Mouse (Mus musculus) neural tube, embryonic 10.5 days (tissue): ENCODE results near the gene Olfr2.
"Not testable (repeated sequence)": the region's sequence is repeated elsewhere in the genome, so short reads cannot be mapped to it uniquely, and the experiment has no call there.

Experiments used
- DNase-seq: peaks from one replicate; pipeline ENCODE4 v3.0.0-alpha.2; 2017; ENCODE audit warnings: low spot score; ENCODE audit errors: extremely low spot score

Olfr2 gene

DNA sequence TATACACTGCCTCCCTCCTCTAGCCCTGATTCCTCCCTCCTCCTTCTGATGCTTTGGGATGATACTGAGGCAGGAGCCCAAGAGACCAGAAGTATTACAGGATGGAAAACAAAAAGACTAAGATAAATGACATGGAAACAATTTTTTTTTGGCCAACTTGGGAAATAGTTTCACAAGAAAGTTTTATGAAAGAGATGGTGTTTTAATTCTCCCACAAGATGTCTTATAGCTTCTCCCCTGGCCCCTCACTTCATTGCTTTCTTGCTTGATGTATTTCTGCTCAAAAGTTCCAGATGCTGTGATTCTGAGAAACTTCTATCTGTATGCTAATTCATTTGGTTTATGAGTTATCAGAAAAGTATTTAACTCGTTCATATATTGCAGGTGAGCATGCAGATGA is at the start of gene Olfr2:
Gene Olfr2, minus strand, starts transcription at position 101 of the 400 bp plus-strand sequence.
- no peak for DNase-seq

DNA sequence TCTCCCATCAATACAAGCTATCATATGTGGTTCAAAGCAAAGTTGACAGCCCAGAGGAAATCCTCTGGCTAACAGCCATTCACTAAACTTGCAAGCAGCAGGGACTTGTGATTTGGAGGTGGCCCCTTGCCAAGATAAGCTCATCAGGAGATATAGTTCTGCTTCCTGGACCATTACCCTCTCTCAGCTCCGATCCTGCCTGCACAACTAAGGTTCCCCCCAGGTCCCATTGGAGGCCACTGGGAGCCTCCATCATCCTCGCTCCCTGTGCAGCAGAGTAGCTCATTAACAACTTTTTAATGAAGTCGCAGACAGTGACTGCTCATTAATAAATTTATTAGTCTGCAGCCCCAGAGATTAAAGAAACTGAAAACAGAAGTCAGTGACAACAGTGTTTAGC is 41.7 kb upstream of the Olfr2 start:
- DNase-seq: no peak

DNA sequence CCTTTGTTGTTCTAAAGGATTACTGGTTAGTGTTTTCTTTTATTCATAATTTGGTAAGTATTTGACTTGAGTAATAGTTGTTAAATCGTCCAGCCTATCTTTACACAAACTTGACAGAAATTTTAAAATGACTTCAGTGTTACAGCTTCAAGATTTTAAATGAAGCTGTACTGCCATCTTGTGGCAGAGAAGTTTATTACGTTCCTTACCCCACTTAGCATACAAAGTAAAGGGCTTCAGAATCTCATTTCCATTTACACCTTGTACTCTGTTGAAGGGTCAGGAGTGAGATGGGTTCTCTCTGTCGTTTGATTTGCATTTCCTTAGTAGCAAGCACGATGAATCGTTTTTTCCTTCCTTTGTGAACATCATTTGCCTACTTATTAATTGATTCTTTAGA is 40.0 kb upstream of the Olfr2 start:
- DNase-seq: no peak

DNA sequence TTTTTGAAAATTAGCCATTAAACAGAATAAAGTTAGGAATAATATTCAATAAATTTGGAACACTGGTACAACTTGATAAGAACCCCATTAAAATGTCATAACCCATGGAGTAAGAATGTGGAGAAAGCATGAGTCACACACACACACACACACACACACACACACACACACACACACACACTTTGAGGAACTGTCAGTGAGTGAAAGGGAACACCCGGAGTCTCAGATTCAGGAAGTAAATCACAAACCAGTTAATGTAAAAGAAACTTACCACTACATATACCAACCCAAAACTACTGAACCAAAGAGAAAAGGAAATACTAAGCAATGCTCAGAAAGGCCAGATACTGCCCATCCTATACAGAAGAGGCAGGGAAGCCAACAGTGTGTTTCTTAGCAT is 38.5 kb upstream of the Olfr2 start:
- DNase-seq: no peak

DNA sequence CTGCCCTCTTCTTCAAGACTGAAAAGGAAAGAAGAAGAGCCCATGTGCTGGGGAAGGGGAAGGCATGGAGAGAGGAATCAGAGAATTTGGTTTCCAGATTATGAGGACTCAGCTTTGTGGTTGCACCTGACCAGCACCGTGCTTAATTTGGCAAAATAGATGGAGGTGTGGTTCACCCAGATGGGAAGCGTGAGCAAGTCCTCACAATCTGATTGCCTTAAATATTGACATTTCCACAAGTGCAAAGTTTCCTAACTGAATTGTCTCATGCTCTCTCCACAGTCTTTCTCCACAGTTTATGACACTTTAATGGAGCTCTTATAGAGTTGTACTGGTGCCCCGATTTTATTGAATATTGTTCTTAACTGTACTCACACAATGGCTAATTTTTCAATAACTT is 37.3 kb upstream of the Olfr2 start:
- DNase-seq: no peak

DNA sequence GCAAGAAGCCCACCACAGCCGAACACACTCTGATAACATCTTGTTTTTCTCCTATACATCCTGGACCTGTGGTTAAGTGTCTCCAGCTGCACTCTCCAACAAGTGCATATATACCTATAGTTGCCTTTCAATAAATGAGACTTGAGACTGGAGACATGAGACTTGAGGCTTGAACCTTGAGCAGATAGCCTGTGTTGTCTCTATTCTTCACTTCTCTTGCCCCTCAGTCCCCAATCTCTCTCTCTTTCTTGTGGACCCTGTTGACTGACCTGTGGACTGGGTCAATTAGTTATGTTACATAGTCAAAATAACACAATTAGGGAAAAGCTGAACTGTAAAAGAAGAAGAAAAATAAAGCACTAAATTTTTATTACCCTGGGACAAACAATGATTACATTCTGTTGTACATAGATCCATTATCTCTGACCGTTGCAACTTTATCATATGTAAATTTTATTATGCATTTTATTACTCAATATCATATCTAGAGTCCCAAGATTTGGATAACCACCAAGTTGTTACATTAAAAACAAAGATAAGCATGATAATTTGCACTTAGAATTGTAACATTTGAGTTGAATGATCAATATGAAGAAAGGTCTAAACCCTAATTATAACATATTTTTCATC is 34.2 kb upstream of the Olfr2 start:
- no peak for DNase-seq

DNA sequence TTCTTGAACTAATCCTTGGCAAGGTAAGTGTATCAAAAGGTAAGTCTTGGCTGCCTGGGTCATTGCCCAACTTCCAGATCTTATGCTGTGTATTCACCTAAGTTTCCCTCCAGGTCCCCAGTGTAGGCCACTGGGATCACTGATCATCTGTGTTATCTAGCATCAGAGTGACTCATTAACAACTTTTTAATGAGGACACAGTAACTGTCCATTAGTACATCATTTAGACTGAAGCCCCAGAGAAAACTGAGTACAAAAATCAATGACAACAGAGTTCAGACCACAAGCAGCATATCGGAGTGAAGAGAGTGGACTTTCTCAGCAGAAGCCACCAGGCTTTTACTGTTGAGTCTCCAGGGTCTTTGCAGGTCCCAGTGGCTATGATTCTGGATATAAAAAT is 25.0 kb upstream of the Olfr2 start, which contains the start of gene Olfr713:
Gene Olfr713, plus strand, starts transcription at position 301 of the 400 bp plus-strand sequence.
- no peak for DNase-seq

DNA sequence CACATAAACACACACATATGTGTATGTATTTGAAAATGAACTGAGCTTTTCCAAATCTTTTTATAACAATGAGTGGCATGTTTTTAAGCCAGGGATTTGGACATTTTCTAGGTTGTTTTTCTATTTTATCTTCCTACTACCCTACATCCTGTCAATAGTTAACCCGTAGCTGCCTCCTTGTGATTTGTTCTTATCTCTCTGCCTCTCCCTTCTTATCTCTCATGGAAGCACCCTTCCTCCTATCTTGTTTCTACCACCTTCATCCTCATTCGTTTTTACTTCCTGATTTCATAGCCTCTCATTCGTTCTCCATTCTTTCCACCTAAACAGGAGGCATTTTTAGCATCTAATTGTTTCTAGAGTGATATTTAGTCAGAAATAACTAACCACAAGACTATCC is 1.7 kb downstream of the Olfr2 start:
- DNase-seq: no peak

DNA sequence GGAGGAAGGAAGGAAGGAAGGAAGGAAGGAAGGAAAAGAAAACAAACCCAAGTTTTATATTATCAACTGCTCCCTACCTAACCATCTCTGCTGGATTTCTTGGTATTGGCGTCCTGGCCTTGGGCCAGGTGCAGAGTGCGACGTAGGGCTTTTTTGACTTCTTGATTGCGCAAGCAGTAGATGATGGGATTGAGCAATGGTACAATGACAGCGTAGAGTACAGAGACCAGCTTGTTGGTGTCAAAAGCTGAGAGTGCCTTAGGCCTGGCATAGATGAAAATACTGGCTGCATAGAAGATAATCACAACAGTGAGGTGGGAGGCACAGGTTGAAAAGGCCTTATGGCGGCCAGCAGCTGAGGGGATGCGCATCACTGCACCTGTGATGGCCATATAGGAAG is 5.1 kb downstream of the Olfr2 start:
- no peak for DNase-seq

DNA sequence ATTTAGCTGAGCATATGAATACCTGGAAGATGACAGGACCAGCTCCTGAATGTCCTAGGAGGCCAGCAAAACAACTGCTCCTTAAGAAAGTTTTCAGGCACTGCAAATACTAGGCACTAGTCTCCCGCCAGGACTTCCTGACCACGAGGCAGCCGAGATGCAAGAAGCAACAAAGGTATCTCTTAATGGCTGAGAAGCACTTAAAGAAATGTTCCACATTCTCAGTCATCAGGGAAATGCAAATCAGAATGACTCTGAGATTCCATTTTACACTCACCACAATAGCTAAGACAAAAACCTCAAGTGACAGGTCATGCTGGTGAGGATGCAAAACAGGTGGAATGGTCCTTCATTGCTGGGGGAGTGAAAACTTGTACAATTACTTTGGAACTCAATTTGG is 20.6 kb downstream of the Olfr2 start:
- no peak for DNase-seq

DNA sequence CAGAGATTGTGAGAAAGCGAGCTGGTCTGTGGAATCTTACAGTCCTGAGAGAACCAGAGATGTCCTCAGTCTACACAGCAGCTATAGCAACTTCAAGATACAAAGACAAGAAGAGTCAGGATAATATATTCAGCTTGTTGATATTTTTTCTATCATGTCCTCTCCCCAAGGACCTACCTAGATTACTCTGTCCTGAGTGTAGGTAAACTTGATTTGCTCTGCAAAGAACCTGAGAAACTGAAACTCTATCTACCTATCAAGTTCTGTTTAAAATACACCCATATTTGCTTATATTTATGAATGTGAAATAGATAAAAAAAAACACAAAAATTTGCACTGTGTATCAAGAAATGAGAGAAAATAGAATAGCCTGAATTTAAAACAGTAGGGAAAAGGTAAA is 30.5 kb downstream of the Olfr2 start, which contains the start of gene Olfr711:
Gene Olfr711, minus strand, starts transcription at position 101 of the 400 bp plus-strand sequence.
- no peak for DNase-seq

DNA sequence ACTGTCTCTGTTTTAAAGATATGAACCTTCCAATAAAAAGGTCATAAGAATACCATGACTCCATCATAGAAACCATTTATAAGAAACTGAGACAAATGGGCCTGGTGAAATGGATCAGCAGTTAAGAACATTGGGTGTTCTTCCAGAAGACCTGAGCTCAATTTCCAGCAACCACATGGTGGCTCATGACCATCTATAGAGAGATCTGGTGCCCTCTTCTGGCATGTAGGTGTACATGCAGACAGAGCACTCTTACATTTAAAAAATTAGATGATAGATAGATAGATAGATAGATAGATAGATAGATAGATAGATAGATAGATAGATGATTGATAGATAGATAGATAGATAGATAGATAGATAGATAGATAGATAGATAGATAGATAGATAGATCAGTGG is 38.4 kb downstream of the Olfr2 start:
- DNase-seq: not testable (repeated sequence)

DNA sequence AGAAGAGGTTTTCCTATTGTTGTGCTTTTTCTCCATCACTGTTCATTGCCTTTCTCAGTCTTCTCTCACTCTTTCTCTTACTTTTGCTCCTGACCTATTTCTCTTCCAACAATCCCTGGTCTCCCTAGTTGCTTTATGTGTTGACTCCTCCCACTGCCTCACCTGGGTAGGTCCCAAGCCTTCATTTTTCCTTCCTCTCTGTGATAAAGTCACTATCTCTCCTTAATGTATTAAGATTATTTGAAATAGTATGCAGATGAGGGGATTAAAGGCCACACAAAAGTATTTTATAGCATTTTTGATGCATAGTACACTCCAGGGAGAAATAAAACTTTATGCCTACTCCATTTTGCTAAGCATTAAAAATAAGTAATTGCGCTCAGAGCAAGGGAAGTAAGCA is 42.0 kb downstream of the Olfr2 start, which contains the start of gene Olfr6:
Gene Olfr6, minus strand, starts transcription at position 101 of the 400 bp plus-strand sequence.
- DNase-seq: no peak

DNA sequence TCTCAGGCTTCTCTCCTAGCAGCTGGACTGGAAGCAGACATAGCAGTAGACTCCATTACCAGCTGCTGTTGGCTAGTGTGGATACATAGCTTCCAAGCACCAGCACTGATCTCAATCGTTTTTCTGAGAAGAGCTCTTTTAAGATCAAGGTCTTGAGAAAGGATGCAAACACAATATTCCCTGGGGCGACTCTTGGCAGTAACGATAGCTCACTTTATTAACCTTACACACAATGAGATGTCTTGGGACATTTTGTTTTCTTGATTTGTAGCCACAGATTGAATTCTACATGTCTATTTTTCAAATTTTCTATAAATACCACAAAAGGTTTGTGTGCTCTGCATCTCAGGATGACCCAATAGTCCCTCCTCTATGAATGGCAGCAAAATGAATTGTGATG is 57.7 kb downstream of the Olfr2 start, which contains the start of gene Olfr710:
Gene Olfr710, minus strand, starts transcription at position 101 of the 400 bp plus-strand sequence.
- DNase-seq: no peak
